ENCODE assay signal across 25 mouse cellular contexts in the genomic region with DNA sequence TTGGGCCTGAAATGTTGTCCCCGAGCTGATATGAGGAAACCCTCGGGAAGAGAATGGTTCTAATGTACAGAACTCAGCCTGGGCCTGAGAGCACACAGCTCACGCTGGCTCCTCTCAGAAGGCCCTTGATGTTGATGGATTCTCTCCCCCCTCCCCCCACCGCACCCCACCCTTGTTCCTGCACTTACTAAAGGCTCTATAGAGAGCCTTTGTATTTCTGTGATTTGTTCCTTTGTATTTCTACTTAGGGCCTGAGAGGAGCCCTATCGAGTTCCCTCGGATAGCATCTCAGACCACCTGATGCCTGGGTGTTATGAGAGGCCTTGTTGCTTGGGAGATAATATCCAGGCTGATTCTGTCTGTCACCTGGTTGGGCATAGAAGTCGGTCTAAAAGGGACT. TPM values are rescaled to one million over a fixed set of nuclear protein-coding genes. Genes with fewer than 3 reads are reported as not detected.
A peak's percentile ranks its signal among the peaks of the same experiment; 100 is the strongest.
DNase-seq lines count a peak whose midpoint lies in the region; ATAC-seq and TF ChIP-seq lines count a peak whose summit lies in the region.
"Had no signal": no experiment of that assay in that cellular context is flagged by ENCODE, and none has a peak within 500 bp of the region (broad histone marks: within the 10 kb centered on the region; RNA-seq: fewer than 3 reads in every experiment).

No protein-coding gene starts in this region.

- 16% methylated on average over 7 of the region's 7 CpGs for WGBS in forebrain, embryonic 12.5 days
- 11% methylated on average over 7 of the region's 7 CpGs for WGBS in forebrain, embryonic 16.5 days
- WGBS in midbrain, embryonic 10.5 days = 36% methylated on average over 7 of the region's 7 CpGs
- WGBS in midbrain, postnatal 0 days = 41% methylated on average over 7 of the region's 7 CpGs

- no peak for TF ChIP-seq POLR2A in brain, embryonic 14.5 days (IDR thresholded peaks at IDR 0.05; ENCODE audit: borderline replicate concordance, extremely low read depth, insufficient read depth, insufficient read length, poor library complexity, severe bottlenecking)

- DNase-seq in midbrain, embryonic 10.5 days (ENCODE audit: low spot score) = no peak
- no peak for DNase-seq in midbrain, postnatal 0 days (ENCODE audit: low spot score)
- DNase-seq in ES-CJ7 (ENCODE audit: low read depth, low spot score) = peak; percentile 68
- peak; percentile 40 for DNase-seq in brain, embryonic 14.5 days (ENCODE audit: low read depth)
- DNase-seq in lung, postnatal 14 days = no peak
- no peak for DNase-seq in frontal cortex, postnatal 36 days (ENCODE audit: low spot score in 2 of 2)
- DNase-seq: adrenal gland, adult 2 months; adrenal gland, postnatal 25 days; cerebellum, adult 2 months; cerebellum, postnatal 10 days; gastrocnemius, postnatal 36 days; heart, adult 11 months; heart, postnatal 36 days; kidney, adult 11 months had no signal

- TF ChIP-seq CTCF in midbrain, postnatal 0 days (IDR thresholded peaks at IDR 0.05) = no peak
- no peak for TF ChIP-seq CTCF in brain, embryonic 14.5 days (IDR thresholded peaks at IDR 0.05; ENCODE audit: borderline replicate concordance, extremely low read depth, insufficient read depth, insufficient read length)

- 0 out of 2 replicates have a peak overlapping the region, but pooled peaks have one; percentile 8 for H3K27ac ChIP-seq in forebrain, embryonic 12.5 days
- no peak overlapping the region for H3K27ac ChIP-seq in forebrain, embryonic 16.5 days (ENCODE audit: low read length)
- H3K27ac ChIP-seq in midbrain, embryonic 10.5 days (replicated peaks) = peak overlapping the region; percentile 0; the same call in 1 of the 2 replicates
- H3K27ac ChIP-seq in midbrain, postnatal 0 days (ENCODE audit: low read depth, low read length) = no peak overlapping the region
- H3K27ac ChIP-seq: embryonic facial prominence, embryonic 15.5 days; heart, embryonic 13.5 days; hindbrain, embryonic 12.5 days; hindbrain, postnatal 0 days had no signal

- no peak overlapping the region for H3K9ac ChIP-seq in forebrain, embryonic 12.5 days
- no peak overlapping the region for H3K9ac ChIP-seq in forebrain, embryonic 16.5 days (replicated peaks; ENCODE audit: low read depth, low read length)
- H3K9ac ChIP-seq in midbrain, postnatal 0 days (replicated peaks; ENCODE audit: low read length, poor library complexity, severe bottlenecking) = no peak overlapping the region
- H3K9ac ChIP-seq: embryonic facial prominence, embryonic 15.5 days; heart, embryonic 13.5 days; hindbrain, embryonic 12.5 days had no signal

- H3K4me1 ChIP-seq in forebrain, embryonic 12.5 days = peaks cover 17% of the 10 kb centered on the region
- 0 out of 2 replicates have a peak, but pooled peaks cover 4% of the 10 kb centered on the region for H3K4me1 ChIP-seq in forebrain, embryonic 16.5 days (replicated peaks; ENCODE audit: control insufficient read depth, insufficient read depth, low read length)
- peaks cover 27% of the 10 kb centered on the region for H3K4me1 ChIP-seq in midbrain, embryonic 10.5 days
- H3K4me1 ChIP-seq in midbrain, postnatal 0 days (ENCODE audit: insufficient read depth, low read length) = no peaks in the 10 kb centered on the region
- H3K4me1 ChIP-seq: embryonic facial prominence, embryonic 15.5 days; heart, embryonic 13.5 days had no signal

- H3K36me3 ChIP-seq in forebrain, embryonic 12.5 days (replicated peaks) = no peaks in the 10 kb centered on the region
- no peaks in the 10 kb centered on the region for H3K36me3 ChIP-seq in forebrain, embryonic 16.5 days (ENCODE audit: control insufficient read depth, insufficient read depth)
- H3K36me3 ChIP-seq in midbrain, embryonic 10.5 days = no peaks in the 10 kb centered on the region
- no peaks in the 10 kb centered on the region for H3K36me3 ChIP-seq in midbrain, postnatal 0 days (ENCODE audit: insufficient read depth, low read length)
- H3K36me3 ChIP-seq: embryonic facial prominence, embryonic 15.5 days; G1E; heart, embryonic 13.5 days; hindbrain, embryonic 12.5 days had no signal

- no peak overlapping the region for H3K4me3 ChIP-seq in forebrain, embryonic 12.5 days (replicated peaks)
- H3K4me3 ChIP-seq in forebrain, embryonic 16.5 days (replicated peaks; ENCODE audit: low read length) = no peak overlapping the region
- no peak overlapping the region for H3K4me3 ChIP-seq in midbrain, embryonic 10.5 days
- no peak overlapping the region for H3K4me3 ChIP-seq in midbrain, postnatal 0 days (ENCODE audit: low read depth, low read length)
- H3K4me3 ChIP-seq: embryonic facial prominence, embryonic 15.5 days; erythroblast, embryonic 14.5 days; heart, embryonic 13.5 days; hindbrain, embryonic 12.5 days had no signal

- ATAC-seq in forebrain, embryonic 12.5 days (ENCODE audit: low FRiP score) = no peak
- ATAC-seq in forebrain, embryonic 16.5 days = no peak
- ATAC-seq in midbrain, postnatal 0 days (ENCODE audit: low FRiP score) = no peak
- ATAC-seq: hindbrain, postnatal 0 days had no signal

- H3K27me3 ChIP-seq in forebrain, embryonic 12.5 days = peaks cover 9% of the 10 kb centered on the region
- H3K27me3 ChIP-seq in forebrain, embryonic 16.5 days (replicated peaks; ENCODE audit: control insufficient read depth, insufficient read depth, low read length) = no peaks in the 10 kb centered on the region
- H3K27me3 ChIP-seq in midbrain, embryonic 10.5 days (ENCODE audit: low read depth, poor library complexity, severe bottlenecking) = peaks cover 5% of the 10 kb centered on the region; the same call in 1 of the 2 replicates
- H3K27me3 ChIP-seq in midbrain, postnatal 0 days (ENCODE audit: insufficient read depth, low read length) = no peaks in the 10 kb centered on the region
- H3K27me3 ChIP-seq: embryonic facial prominence, embryonic 15.5 days had no signal

- H3K4me2 ChIP-seq in forebrain, embryonic 12.5 days = no peak overlapping the region
- no peak overlapping the region for H3K4me2 ChIP-seq in forebrain, embryonic 16.5 days (ENCODE audit: low read length)
- no peak overlapping the region for H3K4me2 ChIP-seq in midbrain, postnatal 0 days (ENCODE audit: low read depth, low read length, poor library complexity, severe bottlenecking)
- H3K4me2 ChIP-seq: embryonic facial prominence, embryonic 15.5 days; heart, embryonic 13.5 days; hindbrain, embryonic 12.5 days had no signal

- H3K9me3 ChIP-seq in forebrain, embryonic 12.5 days = no peaks in the 10 kb centered on the region
- H3K9me3 ChIP-seq in forebrain, embryonic 16.5 days (ENCODE audit: control insufficient read depth, low read length) = no peaks in the 10 kb centered on the region
- peaks cover 6% of the 10 kb centered on the region; the same call in 1 of the 2 replicates for H3K9me3 ChIP-seq in midbrain, embryonic 10.5 days (replicated peaks)
- H3K9me3 ChIP-seq in midbrain, postnatal 0 days (ENCODE audit: low read length) = no peaks in the 10 kb centered on the region
- H3K9me3 ChIP-seq: embryonic facial prominence, embryonic 15.5 days; heart, embryonic 13.5 days had no signal

RNA-seq across cellular contexts. Expression of gene Nptx2, which starts 36.3 kb away (rescaled TPM):
- polyA plus RNA-seq in forebrain, embryonic 12.5 days (2016; fragmentation: Nextera tagmentation; extraction: Ambion mirVana) = 2.5 and 3.3 TPM in 2 replicates
- polyA plus RNA-seq in forebrain, embryonic 16.5 days (2015; fragmentation: Nextera tagmentation; extraction: Ambion mirVana) = 1.2 and 2.6 TPM in 2 replicates
- 1.2 and 1.5 TPM in 2 replicates for polyA plus RNA-seq in midbrain, embryonic 10.5 days (2016; fragmentation: Nextera tagmentation; extraction: Ambion mirVana)
- total RNA-seq in midbrain, postnatal 0 days (2014; rRNA removed) = 45.0 and 45.8 TPM in 2 replicates
- polyA plus RNA-seq in midbrain, postnatal 0 days (2015; fragmentation: Nextera tagmentation; extraction: Ambion mirVana) = 14.0 and 14.2 TPM in 2 replicates
- polyA plus RNA-seq in brain, embryonic 14.5 days (2012; rRNA removed) = 15.2 and 16.3 TPM in 2 replicates
- total RNA-seq: G1E; gastrocnemius, adult 8-10 months; gastrocnemius, postnatal 36 days had no signal
- polyA plus RNA-seq: C2C12; erythroblast, embryonic 14.5 days; G1E; heart, postnatal 0 days had no signal

Comparison
In these comparisons a context has a peak if more than half of its experiments do, and no peak if none do; other contexts are left out.
1. H3K27ac ChIP-seq: peak in forebrain, embryonic 12.5 days (single experiment) and midbrain, embryonic 10.5 days (single experiment); none in forebrain, embryonic 16.5 days (single experiment) and midbrain, postnatal 0 days (single experiment).
2. DNase-seq: peak in ES-CJ7 (single experiment) and brain, embryonic 14.5 days (single experiment); none in midbrain, embryonic 10.5 days (single experiment), midbrain, postnatal 0 days (single experiment), lung, postnatal 14 days (single experiment) and frontal cortex, postnatal 36 days (0 of 2).